ENCODE assay signal across 7 mouse cellular contexts in genomic region chr2:17730957-17731830, GRCm38 (mm10). TPM values are rescaled to one million over a fixed set of nuclear protein-coding genes. Genes with fewer than 3 reads are reported as not detected.
DNase-seq lines count a peak whose midpoint lies in the region; ATAC-seq and TF ChIP-seq lines count a peak whose summit lies in the region.

Gene Nebl, minus strand, starts transcription at chr2:17731464.

- peak; percentile 93 for ATAC-seq in Patski
- peak; percentile 70 for ATAC-seq in cerebellum, adult (ENCODE audit: insufficient number of reproducible peaks, low FRiP score, low TSS enrichment)
- ATAC-seq in forebrain, embryonic 15.5 days (replicated peaks), result peak; percentile 93
- peak; percentile 87 for ATAC-seq in hindbrain, embryonic 12.5 days (ENCODE audit: low FRiP score)
- peak; percentile 68 for ATAC-seq in megakaryocyte progenitor cell, adult 5-6 weeks (replicated peaks; ENCODE audit: poor library complexity)

- DNase-seq in Patski (ENCODE audit: low read depth, low spot score), result no peak
- DNase-seq in left cerebral cortex, postnatal 10 days (ENCODE audit: extremely low spot score in 1 of 2, low spot score in 2 of 2), result peak; percentile 47 to 82
- DNase-seq in right cerebral cortex, postnatal 25 days, result peak; percentile 81

- in situ Hi-C loops in Patski (cut with MboI; ENCODE audit: low pct_unique_long_range_greater_than_20kb), result no loop called here

- H3K4me1 ChIP-seq in forebrain, embryonic 15.5 days, result peaks cover 19% of the 10 kb centered on the region
- H3K4me1 ChIP-seq in hindbrain, embryonic 12.5 days, result peaks cover 15% of the 10 kb centered on the region

- TF ChIP-seq CTCF in Patski (IDR thresholded peaks at IDR 0.05), result no peak

- H3K27me3 ChIP-seq in Patski, result peaks cover 11% of the 10 kb centered on the region
- H3K27me3 ChIP-seq in forebrain, embryonic 15.5 days, result peaks cover 17% of the 10 kb centered on the region; the same call in 1 of the 2 replicates
- peaks cover 30% of the 10 kb centered on the region for H3K27me3 ChIP-seq in hindbrain, embryonic 12.5 days

- CTCF ChIA-PET in Patski (lab: Charles Lee), result interaction anchor here (1.2 kb wide), 1 partner anchor 9 kb away, joined by 4 read pairs; no protein-coding TSS in a partner anchor

- H3K4me3 ChIP-seq in forebrain, embryonic 15.5 days, result peak within 1 kb of the TSS; percentile 69
- H3K4me3 ChIP-seq in hindbrain, embryonic 12.5 days, result peak within 1 kb of the TSS; percentile 56

- no peaks in the 10 kb centered on the region for H3K9me3 ChIP-seq in forebrain, embryonic 15.5 days
- H3K9me3 ChIP-seq in hindbrain, embryonic 12.5 days (replicated peaks), result no peaks in the 10 kb centered on the region

- WGBS in forebrain, embryonic 15.5 days, result 1% methylated on average over 58 of the region's 59 CpGs
- WGBS in hindbrain, embryonic 12.5 days, result under 1% methylated on average over 49 of the region's 59 CpGs

- peak within 1 kb of the TSS; percentile 97 for H3K4me2 ChIP-seq in forebrain, embryonic 15.5 days (replicated peaks)
- peak within 1 kb of the TSS; percentile 98 for H3K4me2 ChIP-seq in hindbrain, embryonic 12.5 days (replicated peaks)

- peak within 1 kb of the TSS; percentile 60 for H3K27ac ChIP-seq in forebrain, embryonic 15.5 days (replicated peaks)
- H3K27ac ChIP-seq in hindbrain, embryonic 12.5 days, result peak within 1 kb of the TSS; percentile 57

- POLR2A ChIA-PET in Patski (lab: Charles Lee), result no interaction called here

- H3K9ac ChIP-seq in forebrain, embryonic 15.5 days (replicated peaks), result peak within 1 kb of the TSS; percentile 67
- peak within 1 kb of the TSS; percentile 68 for H3K9ac ChIP-seq in hindbrain, embryonic 12.5 days

- intact Hi-C loops in left cerebral cortex, postnatal 10 days (cut with DNase I), result loop anchor here (5.0 to 10.0 kb wide), 3 partner anchors 89 to 306 kb away; no protein-coding TSS in a partner anchor

- no peaks in the 10 kb centered on the region for H3K36me3 ChIP-seq in forebrain, embryonic 15.5 days
- H3K36me3 ChIP-seq in hindbrain, embryonic 12.5 days, result no peaks in the 10 kb centered on the region

RNA-seq across cellular contexts. Expression of gene Nebl, which starts in this region (rescaled TPM):
- 0.33 TPM for polyA plus RNA-seq in Patski (2021)
- 7.8 and 8.7 TPM in 2 replicates for polyA plus RNA-seq in forebrain, embryonic 15.5 days (2015; fragmentation: Nextera tagmentation; extraction: Ambion mirVana)
- polyA plus RNA-seq in hindbrain, embryonic 12.5 days (2016; fragmentation: Nextera tagmentation; extraction: Ambion mirVana), result 9.7 and 11.2 TPM in 2 replicates
- 10 to 100 TPM; 55.1 to 59.2 TPM for total RNA-seq in left cerebral cortex, postnatal 10 days (2021)
- total RNA-seq in megakaryocyte progenitor cell, adult 5-6 weeks (2015), result 2.5 and 3.0 TPM in 2 replicates
- total RNA-seq in megakaryocyte progenitor cell, adult 5-6 weeks (2017), result 1.7 and 5.0 TPM in 2 replicates

Comparison
In these comparisons a context has a peak if more than half of its experiments do, and no peak if none do; other contexts are left out.
1. RNA of gene Nebl (total RNA-seq): 55.1 to 59.2 TPM in left cerebral cortex, postnatal 10 days; 1.7 to 5.0 TPM in megakaryocyte progenitor cell, adult 5-6 weeks; every median in the first group is over 4 times any median in the second.
2. Peak in ATAC-seq in Patski; RNA of the gene not detected or under 1 TPM.
3. Peak in every context shown above with its lines, with median percentiles within 50 percentile points of each other: ATAC-seq.